Mouse (Mus musculus) lung, adult 2 months (tissue): ENCODE data around the gene Coq8b.

Source experiments
- CTCF ChIP-seq: fragments of 200-500 bp; IDR thresholded peaks from 2 replicates; pipeline ENCODE4 v1.5.1; 2011; ENCODE audit warnings: mild to moderate bottlenecking, low read length, control low read depth; ENCODE audit not compliant: insufficient read depth
- POLR2A ChIP-seq: fragments of 200-500 bp; IDR thresholded peaks from 2 replicates; pipeline ENCODE4 v1.6.1; 2011; ENCODE audit warnings: low read depth, mild to moderate bottlenecking, control low read depth, low read length, borderline replicate concordance; ENCODE audit errors: extremely low read depth

GRCm38 (mm10) chr7:27238568-27238967 lies 5.7 kb downstream of the Coq8b start:
- TF ChIP-seq CTCF: no peak
- no peak for TF ChIP-seq POLR2A
